Mouse (Mus musculus) hindbrain, embryonic 10.5 days (tissue): ENCODE results near the gene Bpifb9a. TPM values are rescaled to one million over a fixed set of nuclear protein-coding genes. Genes with fewer than 3 reads are reported as not detected.
"Not testable (repeated sequence)": the region's sequence is repeated elsewhere in the genome, so short reads cannot be mapped to it uniquely, and the experiment has no call there.

Experiments used
- DNase-seq: peaks from one replicate; pipeline ENCODE4 v3.0.0-alpha.2; 2017; ENCODE audit warnings: low spot score
- H3K27ac ChIP-seq: fragments of 300-500 bp; sonication (generic); 2 replicates; pipeline ENCODE4 v1.5.1; 2016; ENCODE audit warnings: mild to moderate bottlenecking, moderate library complexity
- H3K27me3 ChIP-seq: fragments of 300-500 bp; sonication (generic); 2 replicates; pipeline ENCODE4 v1.6.1; 2016; ENCODE audit warnings: mild to moderate bottlenecking; ENCODE audit not compliant: poor library complexity, insufficient read depth, severe bottlenecking
- H3K36me3 ChIP-seq: fragments of 300-500 bp; sonication (generic); 2 replicates; pipeline ENCODE4 v1.6.1; 2016; ENCODE audit warnings: mild to moderate bottlenecking, moderate library complexity
- H3K4me1 ChIP-seq: fragments of 300-500 bp; sonication (generic); replicated peaks from 2 replicates; pipeline ENCODE4 v1.6.1; 2016; ENCODE audit warnings: mild to moderate bottlenecking
- H3K4me3 ChIP-seq: fragments of 300-500 bp; sonication (generic); 2 replicates; pipeline ENCODE4 v1.5.1; 2016; ENCODE audit warnings: mild to moderate bottlenecking, moderate library complexity
- H3K9me3 ChIP-seq: fragments of 300-500 bp; sonication (generic); 2 replicates; pipeline ENCODE4 v1.6.1; 2016; ENCODE audit warnings: mild to moderate bottlenecking, moderate library complexity
- WGBS: fragments of 180-500 bp; shearing (Covaris S2); methylation state at CpG from one replicate; pipeline ENCODE4 v1.1.7; 2016; 5-methylcytosine and 5-hydroxymethylcytosine counted together
- polyA plus RNA-seq: library from polyadenylated mRNA; unstranded; fragments of >200 nt; fragmentation: Nextera tagmentation; extraction: Ambion mirVana; gene quantifications from 2 replicates; pipeline ENCODE4 v1.2.1, GENCODE M21; 2016

Bpifb9a gene
- polyA plus RNA-seq = not detected in 2 replicates

DNA sequence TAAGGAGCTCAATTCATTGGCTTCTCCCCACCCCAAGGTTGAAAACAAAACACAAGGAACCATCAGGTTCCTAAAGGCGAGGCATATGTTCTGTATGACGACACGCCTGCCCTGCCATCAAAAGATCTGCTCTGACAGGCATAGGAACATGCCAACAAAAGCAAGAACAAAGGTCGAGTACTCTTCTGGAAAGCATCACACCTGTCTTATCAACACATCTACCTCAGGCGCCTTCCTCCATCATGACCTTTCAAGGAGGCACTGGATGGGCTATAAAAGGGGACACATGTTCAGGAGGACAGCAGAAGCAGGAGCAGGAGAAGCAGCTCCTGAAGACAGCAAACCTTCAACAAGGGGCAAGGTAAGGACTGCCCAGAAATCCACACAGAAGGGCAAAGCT lies at the start of gene Bpifb9a:
Bpifb9a (plus strand) TSS at position 301 of the 400 bp plus-strand sequence.
- H3K4me1 ChIP-seq, H3K4me3 ChIP-seq, H3K27me3 ChIP-seq, H3K27ac ChIP-seq, H3K9me3 ChIP-seq, DNase-seq, H3K36me3 ChIP-seq: not testable (repeated sequence)
- WGBS = 86% methylated on average over 5 of the region's 5 CpGs

DNA sequence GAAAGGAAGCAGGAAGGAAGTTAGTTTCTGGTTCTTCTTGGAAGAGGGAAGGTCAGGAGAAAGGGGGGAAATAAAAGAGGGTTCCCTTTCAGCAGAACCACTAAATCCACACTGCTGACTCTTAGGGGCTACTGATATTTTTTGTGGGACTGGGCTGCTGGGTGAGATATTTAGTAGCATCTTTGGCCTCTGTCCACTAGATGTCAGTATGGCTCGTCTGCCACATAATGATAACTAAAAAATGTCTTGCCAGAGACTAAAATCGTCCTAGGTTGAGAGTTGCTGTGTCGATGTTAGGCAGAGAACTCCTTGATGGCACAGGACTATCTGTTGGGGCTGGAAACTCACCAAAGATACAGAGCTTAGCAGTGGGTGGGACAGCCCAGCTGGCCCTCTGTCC lies 48.5 kb upstream of the Bpifb9a start:
- H3K36me3 ChIP-seq = no peaks in the 10 kb centered on the region
- no peak overlapping the region for H3K27ac ChIP-seq
- no peaks in the 10 kb centered on the region for H3K27me3 ChIP-seq
- no peaks in the 10 kb centered on the region for H3K9me3 ChIP-seq
- WGBS = 22% methylated on average over 3 of the region's 3 CpGs
- DNase-seq = no peak
- H3K4me1 ChIP-seq = no peaks in the 10 kb centered on the region
- no peak overlapping the region for H3K4me3 ChIP-seq

DNA sequence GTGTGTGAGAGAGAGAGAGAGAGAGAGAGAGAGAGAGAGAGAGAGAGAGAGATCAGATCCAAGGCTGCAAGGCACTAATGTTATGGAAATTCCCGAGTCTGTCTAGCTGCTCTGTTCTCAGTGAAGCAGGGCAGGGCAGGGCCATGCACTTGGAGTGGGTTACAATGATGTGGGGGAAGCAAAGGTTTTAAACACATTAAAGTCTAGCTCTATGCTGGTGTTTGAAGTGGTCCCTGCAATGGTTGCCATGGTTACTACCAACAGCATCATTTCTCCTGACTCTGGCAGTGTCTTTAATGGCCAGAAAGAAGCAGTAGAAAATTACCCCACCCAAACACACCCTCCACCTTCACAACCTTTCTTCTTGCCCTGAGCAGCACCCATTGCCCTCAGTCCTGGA lies 46.5 kb upstream of the Bpifb9a start:
- H3K4me3 ChIP-seq = no peak overlapping the region

DNA sequence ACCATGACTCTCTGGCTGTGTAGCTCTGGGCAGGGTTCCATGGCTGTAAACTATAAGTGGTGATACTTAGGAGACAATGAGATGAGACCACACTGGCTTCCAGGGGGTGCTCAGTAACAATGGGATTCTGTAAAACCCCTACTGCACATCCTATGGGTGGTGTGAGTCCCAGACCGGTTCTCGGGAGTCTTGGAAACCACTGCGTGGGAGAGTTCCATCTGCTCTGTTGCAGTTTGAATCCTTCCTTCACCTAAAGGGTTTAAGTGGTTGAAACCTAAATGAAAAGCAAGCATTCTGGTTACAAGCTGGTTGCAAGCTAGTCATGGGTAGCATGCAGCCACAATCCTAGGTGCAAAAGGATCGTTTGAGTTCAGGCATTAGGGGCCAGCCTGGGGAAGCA lies 45.8 kb upstream of the Bpifb9a start:
- no peaks in the 10 kb centered on the region for H3K9me3 ChIP-seq
- no peak overlapping the region for H3K27ac ChIP-seq
- no peak overlapping the region for H3K4me3 ChIP-seq
- 0 out of 2 replicates have a peak, but pooled peaks cover 4% of the 10 kb centered on the region for H3K4me1 ChIP-seq
- WGBS = 90% methylated on average over 4 of the region's 4 CpGs
- H3K36me3 ChIP-seq = no peaks in the 10 kb centered on the region
- H3K27me3 ChIP-seq = no peaks in the 10 kb centered on the region
- DNase-seq = no peak

More for the DNA sequence above, 46.5 kb upstream of the Bpifb9a start:
- Histone ChIP-seq H3K36me3 (no peaks in the 10 kb centered on the region), H3K9me3 (no peaks in the 10 kb centered on the region), H3K27ac (no peak overlapping the region), H3K27me3 (no peaks in the 10 kb centered on the region), H3K4me1 (0 out of 2 replicates have a peak, but pooled peaks cover 4% of the 10 kb centered on the region)
- 43% methylated on average over 1 of the region's 1 CpGs for WGBS
- no peak for DNase-seq

DNA sequence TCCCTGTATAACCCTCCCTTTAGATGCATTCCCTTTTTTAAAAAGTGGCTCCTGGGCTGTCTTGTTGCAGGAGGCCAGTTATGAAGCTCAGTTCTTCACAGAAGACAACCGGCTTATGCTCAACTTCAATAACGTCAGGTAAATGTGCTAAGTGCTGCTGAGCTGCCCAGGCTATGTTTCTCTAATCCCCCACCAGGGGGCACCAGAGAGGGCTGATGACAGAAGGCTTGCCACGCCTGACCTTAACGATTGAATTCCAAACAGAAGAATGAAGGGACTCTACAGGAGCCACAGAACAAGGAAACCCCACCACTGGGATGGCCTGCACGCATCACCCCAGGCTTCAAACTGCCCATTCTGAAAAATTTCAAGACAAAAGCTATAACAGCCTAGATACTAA lies 42.5 kb upstream of the Bpifb9a start:
- H3K4me3 ChIP-seq = no peak overlapping the region
- H3K27ac ChIP-seq = no peak overlapping the region
- 15% methylated on average over 5 of the region's 5 CpGs for WGBS
- no peaks in the 10 kb centered on the region for H3K9me3 ChIP-seq
- H3K4me1 ChIP-seq = 0 out of 2 replicates have a peak, but pooled peaks cover 4% of the 10 kb centered on the region
- H3K36me3 ChIP-seq = no peaks in the 10 kb centered on the region
- H3K27me3 ChIP-seq = no peaks in the 10 kb centered on the region
- peak; percentile 73 for DNase-seq

DNA sequence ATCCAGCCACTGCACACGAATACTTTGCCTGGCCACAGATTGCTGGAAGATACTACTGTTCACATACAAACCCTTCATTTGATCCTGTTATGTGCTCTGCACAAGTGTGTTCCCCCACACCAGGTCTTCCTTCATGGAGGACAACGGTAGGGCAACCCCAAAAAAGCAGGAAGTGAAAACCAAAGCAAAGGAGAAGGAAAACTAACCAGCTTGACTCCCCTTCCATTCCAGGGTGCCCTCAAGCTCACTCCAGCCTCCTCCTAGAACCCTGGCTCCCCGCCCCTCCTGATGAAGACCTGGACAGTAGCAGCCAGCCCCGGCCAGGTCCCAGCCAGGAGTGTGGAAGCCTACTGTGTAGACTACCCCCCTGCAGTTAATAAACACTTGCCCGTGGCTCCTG lies 37.7 kb upstream of the Bpifb9a start:
- Histone ChIP-seq H3K27me3 (no peaks in the 10 kb centered on the region), H3K4me3 (no peak overlapping the region), H3K9me3 (no peaks in the 10 kb centered on the region), H3K27ac (no peak overlapping the region), H3K36me3 (no peaks in the 10 kb centered on the region), H3K4me1 (peaks cover 30% of the 10 kb centered on the region)
- WGBS = 83% methylated on average over 5 of the region's 5 CpGs
- DNase-seq = no peak

DNA sequence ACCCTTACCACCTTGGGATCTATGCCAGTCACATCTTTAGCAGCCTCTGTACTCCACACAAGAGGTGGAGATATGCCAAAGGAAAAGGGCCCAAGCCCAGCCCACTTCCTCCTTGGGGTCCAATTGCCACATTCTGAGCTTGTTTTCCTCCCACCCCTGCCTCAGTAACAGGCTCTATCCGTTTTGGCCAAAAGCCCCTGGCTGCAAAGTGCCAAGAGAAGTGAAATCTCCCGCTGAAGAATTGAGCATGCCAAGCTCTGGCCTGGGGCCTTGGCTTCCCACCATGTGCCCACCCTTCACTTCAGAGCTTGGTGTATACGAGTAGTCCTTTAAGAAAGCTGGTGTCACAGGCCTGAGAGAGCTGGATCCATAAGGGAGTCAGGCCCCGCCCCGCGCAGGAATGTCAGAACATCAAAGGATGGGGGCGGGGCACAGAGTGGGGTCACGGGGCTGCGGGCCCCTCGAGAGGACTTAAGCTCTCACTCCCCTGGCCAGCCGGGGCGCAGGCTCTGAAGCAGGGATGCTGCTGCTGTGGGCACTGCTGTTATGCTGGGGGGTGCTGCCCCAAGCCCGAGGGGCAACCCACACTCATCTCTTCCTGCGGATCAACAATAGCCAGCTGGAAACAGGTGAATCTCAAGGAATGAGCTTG lies 34.3 kb upstream of the Bpifb9a start, which contains the start of gene Bpifb5:
Bpifb5 (plus strand) TSS at position 478 of the 652 bp plus-strand sequence.
- 4% methylated on average over 14 of the region's 14 CpGs for WGBS
- H3K4me1 ChIP-seq = peaks cover 28% of the 10 kb centered on the region

DNA sequence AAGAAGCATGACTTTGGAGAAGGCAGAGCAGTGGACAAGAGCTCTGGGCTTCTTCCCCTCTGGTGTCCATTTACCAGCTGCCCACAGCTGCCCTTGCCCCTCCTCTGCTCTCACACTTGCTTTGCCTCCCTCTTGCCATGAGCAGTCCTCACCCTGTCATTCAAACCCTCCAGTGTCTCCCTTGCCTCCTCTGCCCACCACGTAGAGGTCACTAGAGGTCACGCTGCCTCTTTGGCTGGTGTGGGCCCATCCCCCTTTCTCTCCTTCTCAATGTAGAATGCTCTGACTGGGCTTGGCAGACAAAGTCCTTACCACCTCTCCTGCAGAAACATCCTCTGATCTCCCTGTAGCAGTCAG lies 33.8 kb upstream of the Bpifb9a start:
- Histone ChIP-seq H3K4me3 (peak overlapping the region; percentile 14; the same call in 1 of the 2 replicates), H3K4me1 (peaks cover 28% of the 10 kb centered on the region), H3K36me3 (no peaks in the 10 kb centered on the region), H3K27me3 (no peaks in the 10 kb centered on the region), H3K27ac (peak overlapping the region; percentile 71), H3K9me3 (no peaks in the 10 kb centered on the region)
- WGBS = 3% methylated on average over 2 of the region's 2 CpGs
- DNase-seq = peak; percentile 53

More for the DNA sequence above, 34.3 kb upstream of the Bpifb9a start, which contains the start of gene Bpifb5:
- Histone ChIP-seq H3K4me3 (peak within 1 kb of the TSS; percentile 14; the same call in 1 of the 2 replicates), H3K27me3 (no peaks in the 10 kb centered on the region), H3K9me3 (no peaks in the 10 kb centered on the region), H3K36me3 (no peaks in the 10 kb centered on the region), H3K27ac (peak within 1 kb of the TSS; percentile 71)
- DNase-seq = peak; percentile 60

DNA sequence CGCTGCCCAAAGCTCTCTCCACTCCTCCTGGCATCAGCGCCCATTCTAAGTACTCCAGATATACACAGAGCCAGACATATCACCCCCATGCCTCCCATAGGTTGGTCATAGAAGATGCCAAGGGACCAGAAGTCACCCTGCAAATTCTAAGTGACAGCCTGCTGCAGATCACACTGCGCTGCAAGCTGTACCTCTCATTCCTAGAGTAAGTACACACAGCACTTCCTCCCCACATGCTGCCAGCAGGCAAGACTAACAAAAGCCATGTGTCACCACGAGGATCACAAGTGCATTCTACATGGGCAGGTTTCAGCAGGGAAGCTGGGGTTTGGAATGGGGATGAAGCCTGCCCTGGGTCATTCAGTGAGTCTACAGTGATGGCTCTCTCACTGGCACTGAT lies 30.7 kb upstream of the Bpifb9a start:
- H3K27ac ChIP-seq = no peak overlapping the region
- H3K9me3 ChIP-seq = no peaks in the 10 kb centered on the region
- DNase-seq = no peak
- WGBS = 76% methylated on average over 4 of the region's 4 CpGs
- H3K4me3 ChIP-seq = no peak overlapping the region
- H3K36me3 ChIP-seq = no peaks in the 10 kb centered on the region
- H3K4me1 ChIP-seq = peaks cover 28% of the 10 kb centered on the region
- no peaks in the 10 kb centered on the region for H3K27me3 ChIP-seq

DNA sequence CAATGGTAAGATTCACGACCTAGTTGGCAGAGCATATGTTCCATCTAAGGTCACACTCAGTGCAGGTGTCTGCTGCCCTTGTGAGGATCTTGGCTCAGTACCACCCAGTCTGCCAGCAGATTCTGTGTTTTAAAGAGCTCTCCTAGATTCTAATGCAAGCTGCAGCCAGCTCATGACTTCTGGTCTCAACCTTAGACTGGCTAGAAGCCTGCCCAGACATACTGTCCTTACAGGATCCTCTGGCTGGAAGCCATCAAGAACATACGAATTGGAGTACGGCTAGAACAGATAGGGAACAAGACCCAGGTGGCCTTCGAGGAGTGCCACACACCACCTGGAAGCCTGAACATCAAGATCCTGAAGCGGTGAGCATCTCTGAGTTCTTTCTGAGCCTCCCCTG lies 29.8 kb upstream of the Bpifb9a start:
- Histone ChIP-seq H3K36me3 (no peaks in the 10 kb centered on the region), H3K27me3 (no peaks in the 10 kb centered on the region), H3K4me1 (peaks cover 24% of the 10 kb centered on the region), H3K9me3 (no peaks in the 10 kb centered on the region), H3K4me3 (no peak overlapping the region), H3K27ac (no peak overlapping the region)
- 86% methylated on average over 5 of the region's 5 CpGs for WGBS
- no peak for DNase-seq

DNA sequence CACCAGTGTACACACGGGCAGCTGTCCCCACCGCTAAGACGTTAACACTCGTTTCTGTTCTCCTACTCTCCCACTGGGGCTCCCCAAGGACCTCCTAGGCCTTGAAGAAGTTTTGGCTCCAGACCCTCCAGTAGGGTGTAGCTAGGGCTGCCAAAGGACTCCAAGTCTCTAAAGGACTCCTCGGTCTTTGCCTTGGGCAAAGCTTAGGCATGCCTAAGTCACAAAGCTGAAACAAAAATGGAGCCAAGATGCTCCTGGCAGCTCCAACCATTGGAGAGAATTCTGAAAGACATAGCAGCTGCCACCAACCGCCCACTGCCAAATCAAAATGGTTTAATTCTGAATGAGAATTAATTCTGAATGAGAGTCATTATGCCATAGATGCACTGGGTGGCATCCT lies 24.2 kb upstream of the Bpifb9a start:
- no peak for DNase-seq
- WGBS = 93% methylated on average over 6 of the region's 6 CpGs
- Histone ChIP-seq H3K27ac (no peak overlapping the region), H3K9me3 (no peaks in the 10 kb centered on the region), H3K27me3 (no peaks in the 10 kb centered on the region), H3K4me3 (no peak overlapping the region), H3K36me3 (no peaks in the 10 kb centered on the region), H3K4me1 (no peaks in the 10 kb centered on the region)

DNA sequence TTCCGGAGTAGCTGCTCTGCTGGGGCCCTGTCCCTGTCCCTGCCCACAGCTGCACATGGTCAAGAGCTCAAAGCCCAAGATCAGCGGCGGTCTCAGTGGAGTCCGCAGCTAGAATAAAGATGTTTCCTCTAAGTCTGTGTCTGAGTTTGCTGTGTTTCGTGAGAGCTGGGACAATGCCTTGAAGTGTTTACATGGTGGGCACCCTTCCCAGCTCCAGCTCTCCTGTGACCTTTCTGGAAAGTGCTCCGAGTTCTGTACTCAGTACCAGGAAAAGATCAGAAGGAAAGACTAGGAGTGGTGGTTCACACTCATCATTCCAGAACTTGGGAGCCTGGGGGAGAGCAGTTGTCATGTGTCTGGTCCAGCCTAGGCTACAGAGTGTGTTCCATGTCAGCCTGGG lies 16.9 kb upstream of the Bpifb9a start:
- DNase-seq = no peak
- Histone ChIP-seq H3K27ac (no peak overlapping the region), H3K4me3 (no peak overlapping the region), H3K9me3 (no peaks in the 10 kb centered on the region), H3K36me3 (no peaks in the 10 kb centered on the region), H3K27me3 (no peaks in the 10 kb centered on the region), H3K4me1 (no peaks in the 10 kb centered on the region)
- 87% methylated on average over 6 of the region's 6 CpGs for WGBS

DNA sequence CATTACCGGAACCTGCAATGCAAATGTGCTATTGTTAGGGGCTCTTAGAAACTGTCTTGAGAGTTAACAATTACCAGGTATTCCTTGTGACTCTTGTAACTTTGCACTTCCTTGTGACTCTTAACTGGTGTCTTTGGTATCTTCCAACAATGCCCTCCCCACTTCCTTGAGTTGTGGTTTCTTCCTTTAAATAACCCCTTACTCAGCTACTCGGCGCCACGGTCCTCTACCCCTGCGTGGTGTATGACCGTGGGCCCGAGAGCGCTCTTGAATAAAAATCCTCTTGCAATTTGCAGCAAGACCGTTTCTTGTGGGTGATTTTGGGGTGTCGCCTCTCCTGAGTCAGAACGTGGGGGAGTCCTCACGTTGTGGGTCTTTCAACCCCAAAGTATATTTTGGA lies 14.9 kb upstream of the Bpifb9a start:
- not testable (repeated sequence) for H3K4me1 ChIP-seq, H3K36me3 ChIP-seq, H3K9me3 ChIP-seq, DNase-seq, H3K27me3 ChIP-seq, H3K4me3 ChIP-seq, H3K27ac ChIP-seq
- WGBS = 91% methylated on average over 12 of the region's 12 CpGs
